Mouse (Mus musculus): ENCODE measurements around the gene Samd13. TPM values are rescaled to one million over a fixed set of nuclear protein-coding genes. Genes with fewer than 3 reads are reported as not detected.

Samd13 gene
- polyA plus RNA-seq, 1 experiment: not detected

GRCm38 (mm10) chr3:146708381-146708780 is 23.0 kb upstream of the Samd13 start:
- Histone ChIP-seq H3K4me3 (no peak overlapping the region), H3K36me3 (ENCODE audit: control insufficient read depth, insufficient read depth) (no peaks in the 10 kb centered on the region), H3K79me2 (ENCODE audit: control insufficient read depth, insufficient read depth) (no peaks in the 10 kb centered on the region), H3ac (ENCODE audit: control insufficient read depth, insufficient read length) (no peak overlapping the region), H3K4me2 (ENCODE audit: low read depth) (no peak overlapping the region), H3K27me3 (ENCODE audit: control insufficient read depth, insufficient read depth, insufficient read length) (no peaks in the 10 kb centered on the region)
- TF ChIP-seq TCF3 (IDR thresholded peaks at IDR 0.05; ENCODE audit: insufficient read length, low read depth) (no peak), MAX (IDR thresholded peaks at IDR 0.05; ENCODE audit: low read depth) (no peak), POLR2AphosphoS2 (IDR thresholded peaks at IDR 0.05; ENCODE audit: insufficient read length, low read depth) (no peak), POLR2A (IDR thresholded peaks at IDR 0.05; ENCODE audit: insufficient read length, low read depth) (no peak), SRF (IDR thresholded peaks at IDR 0.05; ENCODE audit: control insufficient read depth, insufficient read length, low read depth) (no peak), CEBPB (IDR thresholded peaks at IDR 0.05; ENCODE audit: insufficient read depth, poor library complexity, severe bottlenecking) (no peak), MYOD1 (IDR thresholded peaks at IDR 0.05; ENCODE audit: control insufficient read depth in 1 of 3, insufficient read length in 2 of 3, low read depth in 2 of 3) (no peak), REST (IDR thresholded peaks at IDR 0.05; ENCODE audit: insufficient read depth, insufficient read length) (no peak), E2F4 (IDR thresholded peaks at IDR 0.05; ENCODE audit: insufficient read depth) (no peak), USF1 (IDR thresholded peaks at IDR 0.05; ENCODE audit: low read depth) (no peak), TCF12 (IDR thresholded peaks at IDR 0.05; ENCODE audit: insufficient read depth, poor library complexity, severe bottlenecking) (no peak)

GRCm38 (mm10) chr3:146704099-146704498 is 18.7 kb upstream of the Samd13 start:
- Histone ChIP-seq H3K36me3 (ENCODE audit: control insufficient read depth, insufficient read depth) (no peaks in the 10 kb centered on the region), H3K27me3 (ENCODE audit: control insufficient read depth, insufficient read depth, insufficient read length) (no peaks in the 10 kb centered on the region), H3K79me2 (ENCODE audit: control insufficient read depth, insufficient read depth) (no peaks in the 10 kb centered on the region), H3ac (ENCODE audit: control insufficient read depth, insufficient read length) (no peak overlapping the region), H3K4me3 (no peak overlapping the region), H3K4me2 (ENCODE audit: low read depth) (no peak overlapping the region)
- TF ChIP-seq SRF (IDR thresholded peaks at IDR 0.05; ENCODE audit: control insufficient read depth, insufficient read length, low read depth): no peak
- no peak for TF ChIP-seq MAX (IDR thresholded peaks at IDR 0.05; ENCODE audit: low read depth)
- TF ChIP-seq REST (IDR thresholded peaks at IDR 0.05; ENCODE audit: insufficient read depth, insufficient read length): no peak
- no peak for TF ChIP-seq POLR2A (IDR thresholded peaks at IDR 0.05; ENCODE audit: insufficient read length, low read depth)
- TF ChIP-seq E2F4 (IDR thresholded peaks at IDR 0.05; ENCODE audit: insufficient read depth): no peak
- no peak for TF ChIP-seq MYOD1 (IDR thresholded peaks at IDR 0.05; ENCODE audit: control insufficient read depth in 1 of 3, insufficient read length in 2 of 3, low read depth in 2 of 3)
- TF ChIP-seq CEBPB (IDR thresholded peaks at IDR 0.05; ENCODE audit: insufficient read depth, poor library complexity, severe bottlenecking): no peak
- no peak for TF ChIP-seq TCF3 (IDR thresholded peaks at IDR 0.05; ENCODE audit: insufficient read length, low read depth)
- TF ChIP-seq MYOG (IDR thresholded peaks at IDR 0.05; ENCODE audit: control insufficient read depth in 1 of 3, insufficient read depth in 1 of 3, insufficient read length in 2 of 3, low read depth in 2 of 3): no peak
- no peak for TF ChIP-seq TCF12 (IDR thresholded peaks at IDR 0.05; ENCODE audit: insufficient read depth, poor library complexity, severe bottlenecking)
- no peak for TF ChIP-seq USF1 (IDR thresholded peaks at IDR 0.05; ENCODE audit: low read depth)
- TF ChIP-seq POLR2AphosphoS2 (IDR thresholded peaks at IDR 0.05; ENCODE audit: insufficient read length, low read depth): no peak

GRCm38 (mm10) chr3:146700051-146700450 is 14.7 kb upstream of the Samd13 start:
- no peaks in the 10 kb centered on the region for H3K79me2 ChIP-seq (ENCODE audit: control insufficient read depth, insufficient read depth)
- H3K4me2 ChIP-seq (ENCODE audit: low read depth): no peak overlapping the region
- no peak for TF ChIP-seq POLR2A (IDR thresholded peaks at IDR 0.05; ENCODE audit: insufficient read length, low read depth)
- no peaks in the 10 kb centered on the region for H3K36me3 ChIP-seq (ENCODE audit: control insufficient read depth, insufficient read depth)
- no peak overlapping the region for H3K4me3 ChIP-seq
- H3K27me3 ChIP-seq (ENCODE audit: control insufficient read depth, insufficient read depth, insufficient read length): no peaks in the 10 kb centered on the region
- H3ac ChIP-seq (ENCODE audit: control insufficient read depth, insufficient read length): no peak overlapping the region

- H3K36me3 ChIP-seq (ENCODE audit: control insufficient read depth, insufficient read depth): no peaks in the 10 kb centered on the region
- TF ChIP-seq E2F4 (IDR thresholded peaks at IDR 0.05; ENCODE audit: insufficient read depth): no peak
- no peak for TF ChIP-seq POLR2AphosphoS2 (IDR thresholded peaks at IDR 0.05; ENCODE audit: insufficient read length, low read depth)
- TF ChIP-seq MYOG (IDR thresholded peaks at IDR 0.05; ENCODE audit: control insufficient read depth in 1 of 3, insufficient read depth in 1 of 3, insufficient read length in 2 of 3, low read depth in 2 of 3): no peak
- TF ChIP-seq REST (IDR thresholded peaks at IDR 0.05; ENCODE audit: insufficient read depth, insufficient read length): no peak
- no peak for TF ChIP-seq TCF12 (IDR thresholded peaks at IDR 0.05; ENCODE audit: insufficient read depth, poor library complexity, severe bottlenecking)
- TF ChIP-seq SRF (IDR thresholded peaks at IDR 0.05; ENCODE audit: control insufficient read depth, insufficient read length, low read depth): no peak
- TF ChIP-seq MAX (IDR thresholded peaks at IDR 0.05; ENCODE audit: low read depth): no peak
- TF ChIP-seq USF1 (IDR thresholded peaks at IDR 0.05; ENCODE audit: low read depth): no peak
- TF ChIP-seq TCF3 (IDR thresholded peaks at IDR 0.05; ENCODE audit: insufficient read length, low read depth): no peak
- TF ChIP-seq POLR2A (IDR thresholded peaks at IDR 0.05; ENCODE audit: insufficient read length, low read depth): no peak
- TF ChIP-seq CEBPB (IDR thresholded peaks at IDR 0.05; ENCODE audit: insufficient read depth, poor library complexity, severe bottlenecking): no peak
- no peak overlapping the region for H3K4me2 ChIP-seq (ENCODE audit: low read depth)
- no peak overlapping the region for H3K4me3 ChIP-seq
- no peak overlapping the region for H3ac ChIP-seq (ENCODE audit: control insufficient read depth, insufficient read length)
- H3K27me3 ChIP-seq (ENCODE audit: control insufficient read depth, insufficient read depth, insufficient read length): no peaks in the 10 kb centered on the region
- no peaks in the 10 kb centered on the region for H3K79me2 ChIP-seq (ENCODE audit: control insufficient read depth, insufficient read depth)
Measured at GRCm38 (mm10) chr3:146698982-146699381, 13.6 kb upstream of the Samd13 start.

GRCm38 (mm10) chr3:146692547-146692946 is 7.2 kb upstream of the Samd13 start:
- Histone ChIP-seq H3K27me3 (ENCODE audit: control insufficient read depth, insufficient read depth, insufficient read length) (no peaks in the 10 kb centered on the region), H3ac (ENCODE audit: control insufficient read depth, insufficient read length) (no peak overlapping the region), H3K4me2 (ENCODE audit: low read depth) (no peak overlapping the region), H3K4me3 (no peak overlapping the region), H3K79me2 (ENCODE audit: control insufficient read depth, insufficient read depth) (no peaks in the 10 kb centered on the region), H3K36me3 (ENCODE audit: control insufficient read depth, insufficient read depth) (no peaks in the 10 kb centered on the region)
- TF ChIP-seq SRF (IDR thresholded peaks at IDR 0.05; ENCODE audit: control insufficient read depth, insufficient read length, low read depth): no peak
- no peak for TF ChIP-seq MYOD1 (IDR thresholded peaks at IDR 0.05; ENCODE audit: control insufficient read depth in 1 of 3, insufficient read length in 2 of 3, low read depth in 2 of 3)
- no peak for TF ChIP-seq POLR2A (IDR thresholded peaks at IDR 0.05; ENCODE audit: insufficient read length, low read depth)
- TF ChIP-seq E2F4 (IDR thresholded peaks at IDR 0.05; ENCODE audit: insufficient read depth): no peak
- no peak for TF ChIP-seq CEBPB (IDR thresholded peaks at IDR 0.05; ENCODE audit: insufficient read depth, poor library complexity, severe bottlenecking)
- no peak for TF ChIP-seq MAX (IDR thresholded peaks at IDR 0.05; ENCODE audit: low read depth)
- TF ChIP-seq TCF3 (IDR thresholded peaks at IDR 0.05; ENCODE audit: insufficient read length, low read depth): no peak
- TF ChIP-seq REST (IDR thresholded peaks at IDR 0.05; ENCODE audit: insufficient read depth, insufficient read length): no peak
- no peak for TF ChIP-seq MYOG (IDR thresholded peaks at IDR 0.05; ENCODE audit: control insufficient read depth in 1 of 3, insufficient read depth in 1 of 3, insufficient read length in 2 of 3, low read depth in 2 of 3)
- no peak for TF ChIP-seq TCF12 (IDR thresholded peaks at IDR 0.05; ENCODE audit: insufficient read depth, poor library complexity, severe bottlenecking)
- no peak for TF ChIP-seq POLR2AphosphoS2 (IDR thresholded peaks at IDR 0.05; ENCODE audit: insufficient read length, low read depth)
- no peak for TF ChIP-seq USF1 (IDR thresholded peaks at IDR 0.05; ENCODE audit: low read depth)

All from myocyte (in vitro differentiated cells).